Mouse (Mus musculus) erythroblast, embryonic 14.5 days (primary cell): ENCODE results near the gene Krt36.

Experiments used
- GATA1 ChIP-seq: IDR thresholded peaks from 2 replicates; pipeline ENCODE4 v1.6.1; 2012; ENCODE audit warnings: low read length, inconsistent platforms, mixed read lengths
- TAL1 ChIP-seq: IDR thresholded peaks from 3 replicates; pipeline ENCODE4 v1.6.1; 2012; ENCODE audit warnings: low read length, inconsistent platforms, mixed read lengths

DNA sequence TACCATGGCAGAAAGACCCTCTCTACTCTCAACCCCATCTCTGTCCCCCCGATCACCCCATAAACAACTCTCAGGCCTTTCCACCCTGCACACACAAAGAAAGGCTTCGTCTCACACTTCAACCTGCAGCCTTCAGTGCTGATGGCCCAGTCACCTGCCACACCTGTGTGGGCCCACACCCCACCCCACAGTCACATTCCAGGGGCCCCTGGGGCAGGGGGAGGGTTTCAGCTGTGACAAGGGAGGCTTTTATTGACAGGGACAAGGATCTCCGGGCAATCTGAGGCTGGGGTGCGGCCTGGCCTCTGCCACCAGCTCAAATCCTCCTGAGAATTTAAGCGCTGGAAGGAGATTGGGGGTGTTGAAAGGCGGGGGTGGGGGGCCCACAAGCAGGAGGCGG, 33.4 kb upstream of the Krt36 start:
- TF ChIP-seq TAL1, result no peak
- no peak for TF ChIP-seq GATA1
